Mouse (Mus musculus): ENCODE results near the gene Tecpr2.

The Tecpr2 gene

GRCm38 (mm10) chr12:110865571-110865970, 23.5 kb upstream of the Tecpr2 start:
- DNase-seq: no peak

DNA sequence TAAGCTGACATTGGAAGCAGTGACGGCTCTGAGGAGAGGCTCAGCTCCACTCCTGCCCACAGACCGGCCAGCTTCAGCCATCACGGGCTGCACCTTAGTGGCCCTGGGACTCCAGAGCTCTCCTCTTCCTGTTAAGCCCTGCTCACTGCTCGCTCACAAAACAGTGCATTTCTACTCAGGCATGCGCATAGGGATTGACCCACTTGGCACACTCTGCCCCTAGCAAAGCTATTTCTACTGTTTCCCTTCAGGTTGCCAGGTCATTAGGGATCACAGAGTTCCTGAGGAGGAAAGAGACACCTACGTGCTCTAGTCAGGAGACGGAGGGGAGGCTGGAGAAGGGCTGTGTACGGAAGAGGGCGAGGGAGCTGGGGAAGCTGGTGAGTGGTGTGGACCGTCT, 23.1 kb upstream of the Tecpr2 start:
- no peak for DNase-seq

DNA sequence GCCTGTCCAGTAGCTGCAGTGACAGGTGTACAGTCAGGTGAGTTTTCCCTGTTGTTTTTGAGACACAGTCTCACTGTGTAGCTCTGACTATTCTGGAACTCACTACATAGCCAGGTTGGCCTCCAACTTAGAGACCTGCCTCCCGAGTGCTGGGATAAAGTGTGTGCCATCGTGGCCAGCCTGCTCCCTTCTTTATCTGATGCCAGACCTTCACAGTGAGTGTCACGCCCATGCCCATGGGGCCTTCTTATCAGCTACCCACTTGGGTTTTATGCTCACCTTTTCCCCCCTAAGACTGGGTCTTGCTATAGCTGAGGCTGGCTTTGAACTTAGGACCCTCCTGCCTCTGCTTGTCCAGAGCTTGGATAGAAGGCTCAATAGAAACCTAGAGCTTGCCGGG, 19.0 kb upstream of the Tecpr2 start:
- DNase-seq: no peak

GRCm38 (mm10) chr12:110871247-110871646, 17.8 kb upstream of the Tecpr2 start:
- DNase-seq: no peak

DNA sequence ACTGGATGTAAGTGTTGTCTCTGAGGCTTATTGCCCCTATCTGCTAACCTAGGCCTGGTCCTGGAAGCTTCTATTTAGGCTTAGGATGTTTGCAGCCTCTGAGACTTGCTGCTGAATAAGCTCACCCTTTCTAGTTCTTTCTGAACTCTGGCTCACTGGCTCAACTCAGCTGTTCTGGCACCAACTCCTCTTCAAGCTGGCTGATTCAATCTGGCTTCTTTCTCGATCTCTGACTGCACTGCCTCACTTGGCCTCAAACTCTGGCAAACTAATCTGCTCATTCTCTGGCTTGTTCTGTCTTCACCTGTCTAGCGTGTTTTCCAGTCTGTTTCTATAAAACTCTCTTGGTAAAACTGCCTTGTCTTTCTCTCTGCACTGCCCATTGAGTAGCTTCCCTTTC, 13.7 kb upstream of the Tecpr2 start:
- no peak for DNase-seq

GRCm38 (mm10) chr12:110882291-110882690, 6.8 kb upstream of the Tecpr2 start:
- DNase-seq: no peak

DNA sequence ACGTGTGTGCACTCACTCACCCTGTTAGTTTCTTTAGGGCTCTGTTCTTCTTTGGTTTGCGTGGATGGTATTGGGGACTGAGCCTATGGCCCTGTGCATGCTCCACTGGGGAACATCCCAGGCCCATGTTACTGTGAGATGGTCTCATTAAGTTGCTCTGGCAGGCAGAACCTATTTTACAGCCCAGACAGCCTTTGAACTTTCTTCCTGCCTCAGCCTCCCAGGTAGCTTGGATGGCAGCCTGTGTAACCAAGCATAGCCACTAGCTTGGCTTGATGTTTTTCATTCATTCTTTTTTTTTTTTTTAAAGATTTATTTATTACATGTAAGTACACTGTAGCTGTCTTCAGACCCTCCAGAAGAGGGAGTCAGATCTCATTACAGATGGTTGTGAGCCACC, 3.8 kb upstream of the Tecpr2 start:
- DNase-seq: no peak

DNA sequence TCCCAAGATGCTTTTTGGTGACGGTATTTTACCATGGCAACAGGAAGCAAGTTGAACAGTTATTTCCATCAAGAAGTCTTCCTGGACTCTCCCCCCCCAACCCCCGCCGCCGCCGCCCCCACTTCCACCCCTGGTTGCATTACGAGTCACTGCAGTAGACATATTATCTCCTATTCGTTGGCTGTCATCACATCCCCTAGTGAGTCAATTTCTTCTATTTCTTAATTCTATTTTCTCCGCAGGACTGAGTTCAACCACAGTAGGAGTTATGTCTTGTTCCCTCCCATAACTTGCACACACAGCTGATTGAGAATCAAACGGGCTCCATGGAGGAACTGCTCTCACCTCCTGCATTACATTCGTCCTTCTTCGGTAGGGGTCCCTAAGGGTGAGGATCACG, 958 bp upstream of the Tecpr2 start:
- DNase-seq: no peak

DNA sequence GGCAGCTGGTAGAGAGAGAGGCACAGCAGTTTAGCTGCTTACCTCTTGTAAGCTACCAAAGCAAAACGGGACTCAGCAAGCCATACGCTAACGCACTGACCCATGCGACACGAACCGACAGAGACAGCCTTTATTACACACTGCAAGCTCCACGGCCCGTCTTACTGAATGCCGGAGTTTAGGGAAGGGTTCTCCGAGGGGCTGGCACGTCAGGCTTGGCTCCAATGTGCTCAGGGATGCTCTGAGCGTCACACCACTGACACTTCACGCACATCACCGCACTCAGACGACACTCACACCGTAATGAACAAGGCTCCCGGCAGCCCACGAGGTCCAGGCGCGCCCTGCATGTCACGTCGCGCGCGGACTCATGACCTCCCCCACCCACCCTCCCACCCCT, 458 bp upstream of the Tecpr2 start:
- peak; percentile 6 for DNase-seq

GRCm38 (mm10) chr12:110891887-110892286, 2.8 kb downstream of the Tecpr2 start:
- no peak for DNase-seq

- DNase-seq: no peak
Measured at GRCm38 (mm10) chr12:110902106-110902505, 13.0 kb downstream of the Tecpr2 start.

- DNase-seq: peak; percentile 27
Measured at GRCm38 (mm10) chr12:110903536-110903935, 14.5 kb downstream of the Tecpr2 start.

DNA sequence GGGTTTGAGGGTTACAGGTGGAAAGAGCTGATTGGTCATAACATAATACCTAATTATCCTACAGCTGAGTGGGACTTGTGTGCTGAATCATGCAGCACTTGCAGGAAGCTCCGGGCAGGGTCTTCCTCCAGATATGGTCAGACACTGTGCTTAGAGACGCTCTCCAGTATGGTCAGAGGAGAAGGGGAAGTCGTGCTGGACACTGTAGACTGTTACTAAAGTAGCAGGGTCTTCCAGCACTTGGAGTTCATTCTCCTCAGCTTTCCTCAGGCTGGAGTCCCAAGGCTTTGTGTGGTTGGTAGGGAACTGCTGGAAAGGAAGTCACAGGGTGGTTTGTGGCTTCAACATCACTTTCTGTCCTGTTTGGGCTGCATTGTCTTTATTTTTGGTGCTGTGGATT, 18.8 kb downstream of the Tecpr2 start:
- no peak for DNase-seq

GRCm38 (mm10) chr12:110909962-110910361, 20.9 kb downstream of the Tecpr2 start:
- no peak for DNase-seq

DNA sequence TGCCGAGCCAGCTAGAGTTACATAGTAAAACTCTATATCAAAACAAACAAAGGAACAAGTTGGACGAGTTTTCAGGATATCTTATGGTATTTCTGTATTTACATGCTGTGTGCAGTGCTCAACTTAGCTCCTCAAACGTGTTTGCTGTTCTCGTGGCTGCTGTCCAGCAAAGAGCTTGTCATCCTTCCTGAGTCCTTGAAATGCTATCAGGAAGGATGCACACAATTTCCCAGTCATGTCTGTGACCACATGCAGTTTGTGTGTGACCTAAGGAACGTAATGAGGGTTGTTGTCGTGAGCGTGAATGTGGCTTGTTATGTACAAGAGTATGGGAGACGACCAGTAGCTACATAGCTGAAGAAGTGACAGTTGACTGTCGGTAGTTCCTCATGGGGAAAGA, 26.7 kb downstream of the Tecpr2 start:
- DNase-seq: no peak

DNA sequence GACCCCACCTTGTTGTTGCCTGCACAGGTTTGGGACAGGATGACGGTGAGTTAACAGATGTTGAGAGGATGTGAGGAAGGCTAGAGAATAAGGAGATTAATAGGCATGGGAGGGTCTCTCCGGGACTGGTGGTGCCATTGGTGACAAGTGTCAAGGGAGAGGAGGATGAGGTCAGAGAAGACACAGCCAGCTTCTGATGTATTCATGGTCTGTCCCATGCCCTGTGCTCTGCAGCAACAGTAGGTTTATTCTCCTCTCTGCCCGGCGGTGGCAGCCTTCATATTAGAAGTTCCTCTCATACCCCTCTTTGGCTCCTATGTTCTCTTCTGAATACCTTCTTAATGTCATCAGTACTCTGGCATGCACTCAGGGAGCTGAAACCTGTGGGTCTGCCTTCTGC, 31.2 kb downstream of the Tecpr2 start:
- DNase-seq: no peak

- no peak for DNase-seq
Measured at GRCm38 (mm10) chr12:110921572-110921971, 32.5 kb downstream of the Tecpr2 start.

GRCm38 (mm10) chr12:110932820-110933219, 43.8 kb downstream of the Tecpr2 start:
- no peak for DNase-seq

GRCm38 (mm10) chr12:110935983-110936620, 47.0 kb downstream of the Tecpr2 start:
- peak; percentile 63 for DNase-seq

GRCm38 (mm10) chr12:110937496-110937895, 48.4 kb downstream of the Tecpr2 start:
- DNase-seq: no peak

- DNase-seq: no peak
Measured at GRCm38 (mm10) chr12:110939385-110939784, 50.3 kb downstream of the Tecpr2 start.

GRCm38 (mm10) chr12:110940869-110941268, 51.8 kb downstream of the Tecpr2 start:
- no peak for DNase-seq

DNA sequence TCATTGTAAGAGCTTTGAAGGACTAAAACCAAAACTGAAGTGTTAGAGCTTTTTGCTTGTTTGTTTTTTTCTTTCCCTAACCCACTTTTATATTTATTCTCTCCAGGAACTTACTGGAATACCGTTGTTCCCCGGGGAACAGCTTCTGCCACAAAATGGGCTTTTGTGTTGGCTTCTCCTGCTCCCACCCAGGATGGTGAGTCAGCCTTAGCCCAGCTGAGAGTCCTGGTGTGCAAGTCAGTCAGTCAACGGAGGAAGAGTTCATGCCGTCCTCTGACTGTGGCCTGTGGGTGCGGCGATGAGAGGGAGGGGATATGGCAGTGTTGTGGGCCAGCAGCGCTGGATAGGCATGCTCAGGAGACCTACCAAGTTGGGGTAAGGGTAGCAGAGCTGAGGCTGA, 57.2 kb downstream of the Tecpr2 start:
- no peak for DNase-seq

DNA sequence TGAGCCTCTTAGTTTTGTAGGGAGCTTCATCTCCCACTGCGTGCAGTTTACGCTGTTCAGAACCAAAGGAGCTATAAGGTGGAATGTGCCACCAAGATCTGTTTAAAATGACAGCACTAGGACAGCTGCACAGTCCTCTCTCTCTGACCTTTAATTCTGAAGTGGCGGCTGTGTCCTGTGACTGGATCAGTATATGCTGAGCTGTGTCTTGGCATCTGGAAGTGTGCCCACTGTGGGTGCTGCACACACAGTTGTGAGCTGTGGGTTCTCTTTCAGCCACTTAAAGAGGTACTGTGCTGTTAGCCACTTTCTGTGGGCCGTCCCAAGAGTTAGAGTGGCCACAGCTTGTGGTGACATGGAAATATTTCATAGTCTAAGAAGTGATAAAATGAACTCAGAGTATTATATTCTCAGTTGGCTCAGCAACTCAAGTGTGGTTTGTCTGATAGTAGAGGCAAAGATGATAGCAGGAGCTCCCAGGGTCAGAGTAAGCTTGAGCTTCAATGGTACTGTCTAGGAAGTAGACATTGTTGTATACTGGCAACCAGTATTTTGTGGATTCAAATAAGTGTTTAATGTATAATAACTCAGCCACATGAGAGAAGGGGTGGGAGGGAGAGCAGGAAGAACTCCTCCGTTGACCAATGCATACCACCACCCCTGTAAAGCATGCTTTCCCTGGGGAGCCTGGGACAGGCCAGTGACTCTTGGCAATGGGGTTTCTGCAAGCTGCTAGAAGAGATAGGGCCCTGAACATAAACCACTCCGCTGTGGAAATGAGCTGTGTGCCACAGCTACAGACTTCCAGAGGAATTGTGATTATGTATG, 59.2 kb downstream of the Tecpr2 start:
- DNase-seq: no peak

DNA sequence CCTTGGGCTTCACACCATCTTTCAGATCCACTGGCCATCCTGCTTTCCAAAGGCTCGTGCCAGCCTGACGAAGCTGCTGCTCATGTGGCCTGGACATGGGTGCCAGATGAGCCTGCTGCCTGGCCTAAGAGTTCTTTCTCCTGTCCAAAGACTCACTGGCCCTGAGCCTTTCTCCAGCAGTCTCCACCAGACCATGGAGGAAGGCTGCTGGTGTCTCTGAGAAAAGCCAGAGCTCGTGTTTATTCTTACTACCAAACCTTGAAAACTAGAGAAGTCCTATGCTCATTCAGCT, 59.8 kb downstream of the Tecpr2 start:
- no peak for DNase-seq
